Mouse (Mus musculus) midbrain, embryonic 13.5 days (tissue): ENCODE measurements around the gene Oas1d. TPM values are rescaled to one million over a fixed set of nuclear protein-coding genes. Genes with fewer than 3 reads are reported as not detected.

ENCODE experiments used
- ATAC-seq: fragments of 200-750 bp; cut with Nextera tagmentation; 2 replicates; pipeline ENCODE4 v1.8.0; 2017; ENCODE audit warnings: mild to moderate bottlenecking, moderate TSS enrichment, moderate library complexity
- H3K27ac ChIP-seq: fragments of 300-500 bp; sonication (generic); 2 replicates; pipeline ENCODE4 v1.5.1; 2015; ENCODE audit warnings: inconsistent platforms, mild to moderate bottlenecking, moderate library complexity
- H3K27me3 ChIP-seq: fragments of 300-500 bp; sonication (generic); 2 replicates; pipeline ENCODE4 v1.6.1; 2015; ENCODE audit warnings: mild to moderate bottlenecking, inconsistent platforms
- H3K36me3 ChIP-seq: fragments of 300-500 bp; sonication (generic); 2 replicates; pipeline ENCODE4 v1.6.1; 2015; ENCODE audit warnings: mild to moderate bottlenecking, inconsistent platforms
- H3K4me1 ChIP-seq: fragments of 300-500 bp; sonication (generic); replicated peaks from 2 replicates; pipeline ENCODE4 v1.6.1; 2015; ENCODE audit warnings: inconsistent platforms
- H3K4me2 ChIP-seq: fragments of 300-500 bp; sonication (generic); replicated peaks from 2 replicates; pipeline ENCODE4 v1.6.1; 2015; ENCODE audit warnings: moderate library complexity, mild to moderate bottlenecking, inconsistent platforms
- H3K4me3 ChIP-seq: fragments of 300-500 bp; sonication (generic); replicated peaks from 2 replicates; pipeline ENCODE4 v1.5.1; 2015; ENCODE audit warnings: mild to moderate bottlenecking, inconsistent platforms
- H3K9ac ChIP-seq: fragments of 300-500 bp; sonication (generic); replicated peaks from 2 replicates; pipeline ENCODE4 v1.6.1; 2015; ENCODE audit warnings: mild to moderate bottlenecking, inconsistent platforms
- H3K9me3 ChIP-seq: fragments of 300-500 bp; sonication (generic); 2 replicates; pipeline ENCODE4 v1.6.1; 2016; ENCODE audit warnings: mild to moderate bottlenecking, inconsistent platforms
- WGBS: fragments of 180-500 bp; shearing (Covaris S2); methylation state at CpG from one replicate; pipeline ENCODE4 v1.1.7; 2015; 5-methylcytosine and 5-hydroxymethylcytosine counted together
- polyA plus RNA-seq: library from polyadenylated mRNA; unstranded; fragments of >200 nt; fragmentation: Nextera tagmentation; extraction: Ambion mirVana; gene quantifications from 2 replicates; pipeline ENCODE4 v1.2.1, GENCODE M21; 2015

Gene Oas1d
- polyA plus RNA-seq, 1 experiment from 2014 or later: not detected

DNA sequence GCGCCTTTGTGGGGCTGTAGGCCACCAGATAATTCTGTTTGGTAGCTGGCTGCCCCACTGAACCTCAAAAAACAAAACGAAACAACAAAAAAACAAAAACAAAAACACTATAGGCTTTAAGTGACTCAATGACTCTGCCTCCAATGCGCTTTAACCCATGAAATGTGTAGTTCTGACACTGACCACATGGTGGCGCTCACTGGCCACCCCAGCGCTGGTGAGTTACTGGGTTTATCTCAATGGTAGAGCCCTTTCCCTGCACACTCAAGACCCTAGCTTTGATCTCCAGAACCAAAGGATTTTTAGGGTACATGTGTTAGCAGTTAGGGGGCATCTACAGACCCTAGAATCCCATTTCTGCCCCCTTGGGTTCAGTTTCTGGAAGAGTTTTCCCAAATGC is 39.6 kb downstream of the Oas1d start:
- Histone ChIP-seq H3K27ac (no peak overlapping the region), H3K4me2 (no peak overlapping the region), H3K9ac (no peak overlapping the region), H3K27me3 (no peaks in the 10 kb centered on the region), H3K36me3 (no peaks in the 10 kb centered on the region), H3K4me3 (no peak overlapping the region), H3K9me3 (no peaks in the 10 kb centered on the region), H3K4me1 (no peaks in the 10 kb centered on the region)
- WGBS: 18% methylated on average over 5 of the region's 5 CpGs
- ATAC-seq: peak; percentile 37; the same call in 1 of the 2 replicates

GRCm38 (mm10) chr5:120961004-120961403 is 46.7 kb downstream of the Oas1d start:
- H3K9me3 ChIP-seq: no peaks in the 10 kb centered on the region
- 56% methylated on average over 4 of the region's 4 CpGs for WGBS

GRCm38 (mm10) chr5:120966156-120966555 is 51.8 kb downstream of the Oas1d start:
- Histone ChIP-seq H3K27me3 (no peaks in the 10 kb centered on the region; the same call in 1 of the 2 replicates), H3K9me3 (no peaks in the 10 kb centered on the region), H3K4me1 (peaks cover 3% of the 10 kb centered on the region; the same call in 1 of the 2 replicates), H3K4me3 (no peak overlapping the region), H3K4me2 (no peak overlapping the region), H3K27ac (no peak overlapping the region), H3K9ac (no peak overlapping the region), H3K36me3 (no peaks in the 10 kb centered on the region)
- 79% methylated on average over 4 of the region's 4 CpGs for WGBS
- ATAC-seq: no peak

More at GRCm38 (mm10) chr5:120961004-120961403, 46.7 kb downstream of the Oas1d start:
- no peak overlapping the region for H3K4me2 ChIP-seq
- H3K4me1 ChIP-seq: no peaks in the 10 kb centered on the region
- no peaks in the 10 kb centered on the region for H3K27me3 ChIP-seq
- no peak overlapping the region for H3K9ac ChIP-seq
- no peak for ATAC-seq
- no peak overlapping the region for H3K27ac ChIP-seq
- no peak overlapping the region for H3K4me3 ChIP-seq
- no peaks in the 10 kb centered on the region for H3K36me3 ChIP-seq

DNA sequence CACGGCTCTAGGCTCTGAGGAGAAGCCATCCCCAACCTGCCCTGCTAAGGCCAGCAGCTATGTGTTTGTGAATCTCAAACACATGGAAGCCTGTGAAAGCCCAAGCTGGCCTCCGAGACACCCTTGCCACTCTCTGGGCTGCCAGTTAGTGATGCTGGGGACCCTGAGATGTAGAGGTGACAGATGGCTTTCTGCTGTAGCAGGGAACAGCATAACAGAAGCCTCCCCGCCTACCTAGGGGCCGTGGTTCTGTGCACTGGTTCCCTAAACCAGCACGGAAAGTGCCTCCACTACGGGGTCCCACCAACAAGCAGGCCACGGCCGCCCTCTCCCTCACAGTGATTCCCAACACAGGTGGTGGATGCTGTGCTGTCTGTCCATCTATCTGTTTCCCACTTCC is 52.6 kb downstream of the Oas1d start:
- no peaks in the 10 kb centered on the region; the same call in 1 of the 2 replicates for H3K27me3 ChIP-seq
- no peak for ATAC-seq
- no peak overlapping the region for H3K27ac ChIP-seq
- H3K4me1 ChIP-seq: peaks cover 3% of the 10 kb centered on the region; the same call in 1 of the 2 replicates
- H3K9ac ChIP-seq: no peak overlapping the region
- no peaks in the 10 kb centered on the region for H3K9me3 ChIP-seq
- no peaks in the 10 kb centered on the region for H3K36me3 ChIP-seq
- H3K4me3 ChIP-seq: no peak overlapping the region
- WGBS: 86% methylated on average over 8 of the region's 8 CpGs
- no peak overlapping the region for H3K4me2 ChIP-seq

DNA sequence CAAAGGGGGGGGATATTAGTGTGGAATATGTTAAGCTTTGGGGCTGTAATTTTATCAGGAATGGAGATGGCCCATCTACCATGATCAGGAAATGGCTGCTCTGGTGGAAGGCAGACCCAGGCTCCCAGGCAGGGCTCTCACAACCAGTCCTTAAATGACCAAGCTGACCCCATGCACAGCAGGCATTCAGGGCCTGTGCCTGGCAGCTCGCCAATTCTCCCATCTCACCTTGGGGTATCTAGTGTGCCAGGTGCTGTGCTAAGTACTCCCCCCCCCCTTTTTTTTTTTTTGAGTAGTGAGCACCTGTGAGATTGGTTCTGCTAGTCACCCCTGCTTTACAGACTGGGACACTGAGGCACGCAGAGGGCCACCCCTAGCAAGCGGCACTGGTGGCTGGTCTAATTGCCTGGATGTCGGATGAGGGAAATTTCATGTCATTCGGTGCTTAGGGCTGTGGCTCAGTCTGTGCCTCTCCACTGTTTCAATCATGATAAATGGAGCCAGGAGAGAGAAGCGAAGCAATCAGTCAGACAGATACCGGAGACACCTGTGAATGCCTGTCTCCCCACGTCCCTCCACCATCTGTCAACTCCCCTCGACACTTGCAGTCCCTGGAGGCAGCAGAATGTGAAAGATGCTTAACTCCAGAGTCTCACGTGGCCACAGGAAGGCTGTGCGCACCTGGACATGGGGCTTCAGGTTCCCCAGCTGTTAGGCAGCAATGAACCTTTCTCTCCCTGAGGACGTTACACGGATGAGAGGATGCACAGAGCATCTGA is 53.2 kb downstream of the Oas1d start:
- WGBS: 86% methylated on average over 13 of the region's 13 CpGs
- Histone ChIP-seq H3K4me2 (no peak overlapping the region), H3K36me3 (no peaks in the 10 kb centered on the region), H3K9ac (no peak overlapping the region), H3K4me1 (peaks cover 3% of the 10 kb centered on the region; the same call in 1 of the 2 replicates), H3K27me3 (no peaks in the 10 kb centered on the region; the same call in 1 of the 2 replicates), H3K9me3 (no peaks in the 10 kb centered on the region), H3K27ac (no peak overlapping the region), H3K4me3 (no peak overlapping the region)
- ATAC-seq: no peak

DNA sequence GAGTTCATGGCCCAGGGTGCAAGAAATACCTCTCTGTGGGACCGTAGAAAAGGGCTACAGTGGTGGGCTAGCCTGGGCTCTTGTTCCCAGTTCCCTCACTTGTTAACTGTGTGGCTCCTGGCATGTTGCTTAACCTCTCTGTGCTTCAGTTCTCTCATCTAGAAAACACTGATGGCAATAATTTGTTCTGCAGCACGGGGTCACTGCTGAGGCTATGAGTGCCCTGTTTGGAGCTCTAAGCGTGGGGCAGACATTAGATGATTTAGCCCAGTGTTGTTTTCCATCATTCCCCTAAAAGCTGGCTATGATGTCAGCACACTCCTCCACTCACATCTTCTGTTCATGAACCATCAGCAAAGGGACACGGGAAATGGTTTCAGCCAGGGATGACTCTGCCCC is 53.8 kb downstream of the Oas1d start:
- WGBS: 69% methylated on average over 4 of the region's 4 CpGs
- H3K4me2 ChIP-seq: no peak overlapping the region
- no peak overlapping the region for H3K4me3 ChIP-seq
- no peak for ATAC-seq
- no peak overlapping the region for H3K27ac ChIP-seq
- H3K4me1 ChIP-seq: peaks cover 3% of the 10 kb centered on the region; the same call in 1 of the 2 replicates
- no peaks in the 10 kb centered on the region for H3K36me3 ChIP-seq
- no peak overlapping the region for H3K9ac ChIP-seq
- no peaks in the 10 kb centered on the region for H3K9me3 ChIP-seq
- no peaks in the 10 kb centered on the region; the same call in 1 of the 2 replicates for H3K27me3 ChIP-seq

DNA sequence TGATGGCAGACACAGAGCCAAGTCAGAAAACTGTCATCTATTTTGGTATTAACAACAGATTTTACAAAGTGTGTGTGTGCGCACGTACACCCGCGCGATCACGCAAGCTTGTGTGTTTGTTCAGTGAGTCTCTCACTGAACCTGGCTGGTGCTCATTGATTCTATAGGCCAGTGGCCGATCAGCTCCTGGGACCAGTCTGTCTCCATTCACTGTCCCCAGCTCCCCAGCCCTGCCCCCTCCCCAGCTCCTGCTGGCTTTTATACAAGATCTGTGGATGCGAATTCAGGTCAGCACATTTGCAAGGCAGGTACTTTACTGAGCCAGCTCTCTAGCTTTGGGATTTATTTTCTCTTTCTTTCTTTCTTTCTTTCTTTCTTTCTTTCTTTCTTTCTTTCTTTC is 54.5 kb downstream of the Oas1d start:
- ATAC-seq: no peak
- Histone ChIP-seq H3K4me1 (peaks cover 3% of the 10 kb centered on the region; the same call in 1 of the 2 replicates), H3K27ac (no peak overlapping the region), H3K9me3 (no peaks in the 10 kb centered on the region), H3K36me3 (no peaks in the 10 kb centered on the region), H3K4me2 (no peak overlapping the region), H3K9ac (no peak overlapping the region), H3K27me3 (no peaks in the 10 kb centered on the region; the same call in 1 of the 2 replicates), H3K4me3 (no peak overlapping the region)
- 82% methylated on average over 8 of the region's 8 CpGs for WGBS

- ATAC-seq: no peak
- 30% methylated on average over 4 of the region's 4 CpGs for WGBS
- no peaks in the 10 kb centered on the region for H3K36me3 ChIP-seq
- H3K4me2 ChIP-seq: no peak overlapping the region
- H3K27ac ChIP-seq: no peak overlapping the region
- H3K9me3 ChIP-seq: no peaks in the 10 kb centered on the region
- H3K4me3 ChIP-seq: no peak overlapping the region
- no peaks in the 10 kb centered on the region; the same call in 1 of the 2 replicates for H3K27me3 ChIP-seq
- peaks cover 3% of the 10 kb centered on the region; the same call in 1 of the 2 replicates for H3K4me1 ChIP-seq
- no peak overlapping the region for H3K9ac ChIP-seq
Measured at GRCm38 (mm10) chr5:120969703-120970102, 55.4 kb downstream of the Oas1d start.

Other genes starting within 250 kb of the Oas1d start
- gene Dtx1, start 202.6 kb upstream of the Oas1d start, polyA plus RNA-seq: 25.1 and 34.2 TPM in 2 replicates
- 0.07 and 0.17 TPM in 2 replicates for gene Oas2, start 164.7 kb upstream of the Oas1d start, polyA plus RNA-seq
- 0.16 and 0.45 TPM in 2 replicates for gene Oas3, start 136.9 kb upstream of the Oas1d start, polyA plus RNA-seq
- gene Oas1e, start 119.0 kb upstream of the Oas1d start, polyA plus RNA-seq: 0.19 and 0.27 TPM in 2 replicates
- 0.20 and 0.31 TPM in 2 replicates for gene Oas1c, start 102.0 kb upstream of the Oas1d start, polyA plus RNA-seq
- gene Oas1f, start 67.2 kb upstream of the Oas1d start, polyA plus RNA-seq: not detected in 2 replicates
- gene Oas1h, start 53.1 kb upstream of the Oas1d start, polyA plus RNA-seq: not detected in 2 replicates
- gene Oas1g, start 26.9 kb upstream of the Oas1d start, polyA plus RNA-seq: 0.27 and 0.35 TPM in 2 replicates
- 0.34 and 0.63 TPM in 2 replicates for gene Oas1a, start 7.0 kb upstream of the Oas1d start, polyA plus RNA-seq
- gene Rph3a, start 95.6 kb downstream of the Oas1d start, polyA plus RNA-seq: 8.4 and 9.1 TPM in 2 replicates